ENCODE assay signal across 8 mouse cellular contexts in the genomic region with DNA sequence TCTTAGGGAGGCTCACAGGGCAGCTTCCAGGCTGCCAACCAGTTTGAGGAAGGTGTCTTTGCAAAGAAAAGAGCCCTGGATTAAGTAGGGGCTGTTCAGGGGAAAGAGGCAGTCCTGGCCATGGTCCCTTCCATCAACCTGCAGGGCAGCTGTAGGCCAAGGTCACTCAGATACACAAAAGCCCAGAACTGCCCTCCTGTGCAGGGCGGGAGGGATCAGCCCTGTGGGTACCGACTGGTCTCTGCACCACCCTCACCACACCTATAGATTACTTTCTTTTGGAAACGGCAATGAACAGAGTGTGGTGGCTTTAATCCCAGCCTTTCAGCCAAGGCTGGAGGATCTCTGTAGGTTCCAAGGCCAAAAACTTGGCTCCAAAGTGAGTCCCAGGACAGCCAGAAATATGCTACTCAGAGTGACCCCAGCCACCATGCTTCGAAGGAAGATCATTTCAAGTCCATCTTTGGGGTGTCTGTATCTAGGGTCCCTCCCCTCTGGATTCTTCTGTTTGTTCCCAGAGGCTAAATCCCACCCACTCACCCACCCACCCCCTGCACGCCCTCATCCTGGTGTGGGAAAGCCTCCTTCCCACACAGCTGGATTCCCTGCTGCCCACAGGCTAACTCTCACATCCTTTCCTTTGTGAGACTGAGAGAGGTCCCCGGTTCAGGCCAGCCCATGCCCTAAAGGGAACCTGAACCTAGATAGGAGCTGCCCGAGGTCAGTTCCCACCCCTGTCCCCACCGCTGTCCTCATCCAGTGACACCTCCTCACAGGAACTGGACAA. TPM values are rescaled to one million over a fixed set of nuclear protein-coding genes. Genes with fewer than 3 reads are reported as not detected.
DNase-seq lines count a peak whose midpoint lies in the region; ATAC-seq and TF ChIP-seq lines count a peak whose summit lies in the region.

No protein-coding gene starts in this region.

- H3K27ac ChIP-seq in kidney, embryonic 14.5 days (ENCODE audit: low read depth, low read length), result peak overlapping the region; percentile 98
- peak overlapping the region; percentile 100 for H3K27ac ChIP-seq in hindbrain, embryonic 10.5 days
- peak overlapping the region; percentile 82 for H3K27ac ChIP-seq in liver, embryonic 16.5 days (ENCODE audit: low read length)

- intact Hi-C loops in left cerebral cortex, postnatal 25 days (cut with DNase I), result no loop called here

- H3K36me3 ChIP-seq in kidney, embryonic 14.5 days (ENCODE audit: control insufficient read depth, insufficient read depth, low read length), result no peaks in the 10 kb centered on the region
- H3K36me3 ChIP-seq in hindbrain, embryonic 10.5 days, result no peaks in the 10 kb centered on the region
- H3K36me3 ChIP-seq in liver, embryonic 16.5 days (ENCODE audit: control insufficient read depth, insufficient read depth), result no peaks in the 10 kb centered on the region

- DNase-seq in kidney, adult 8-10 months, result no peak
- peak; percentile 26 for DNase-seq in brain, embryonic 14.5 days (ENCODE audit: low read depth)
- no peak for DNase-seq in hindbrain, embryonic 10.5 days (ENCODE audit: low spot score)
- no peak for DNase-seq in urinary bladder, postnatal 25 days (ENCODE audit: low spot score)
- no peak for DNase-seq in left cerebral cortex, postnatal 25 days (ENCODE audit: low spot score in 2 of 2)
- no peak for DNase-seq in right cerebral cortex, postnatal 14 days

- TF ChIP-seq POLR2A in brain, embryonic 14.5 days (IDR thresholded peaks at IDR 0.05; ENCODE audit: borderline replicate concordance, extremely low read depth, insufficient read depth, insufficient read length, poor library complexity, severe bottlenecking), result no peak

- H3K4me3 ChIP-seq in kidney, embryonic 14.5 days (ENCODE audit: low read length), result peak overlapping the region; percentile 35; the same call in 1 of the 2 replicates
- peak overlapping the region; percentile 60 for H3K4me3 ChIP-seq in hindbrain, embryonic 10.5 days
- peak overlapping the region; percentile 64; the same call in 1 of the 2 replicates for H3K4me3 ChIP-seq in liver, embryonic 16.5 days (ENCODE audit: low read depth, low read length)

- H3K9me3 ChIP-seq in kidney, embryonic 14.5 days (ENCODE audit: control insufficient read depth, low read length), result no peaks in the 10 kb centered on the region
- H3K9me3 ChIP-seq in hindbrain, embryonic 10.5 days, result no peaks in the 10 kb centered on the region
- H3K9me3 ChIP-seq in liver, embryonic 16.5 days (replicated peaks; ENCODE audit: control insufficient read depth, low read length), result no peaks in the 10 kb centered on the region

- H3K4me2 ChIP-seq in kidney, embryonic 14.5 days (replicated peaks; ENCODE audit: low read depth, low read length), result peak overlapping the region; percentile 58
- H3K4me2 ChIP-seq in liver, embryonic 16.5 days (ENCODE audit: low read depth, low read length), result peak overlapping the region; percentile 93; the same call in 1 of the 2 replicates

- no peak for TF ChIP-seq CTCF in brain, embryonic 14.5 days (IDR thresholded peaks at IDR 0.05; ENCODE audit: borderline replicate concordance, extremely low read depth, insufficient read depth, insufficient read length)

- peaks cover 29% of the 10 kb centered on the region for H3K4me1 ChIP-seq in kidney, embryonic 14.5 days (ENCODE audit: control insufficient read depth, insufficient read depth, low read length)
- peaks cover 63% of the 10 kb centered on the region for H3K4me1 ChIP-seq in hindbrain, embryonic 10.5 days (replicated peaks)
- peaks cover 34% of the 10 kb centered on the region for H3K4me1 ChIP-seq in liver, embryonic 16.5 days (ENCODE audit: control insufficient read depth, low read depth, low read length)

- 48% methylated on average over 8 of the region's 8 CpGs for WGBS in kidney, embryonic 14.5 days
- 59% methylated on average over 8 of the region's 8 CpGs for WGBS in hindbrain, embryonic 10.5 days
- 37% methylated on average over 8 of the region's 8 CpGs for WGBS in liver, embryonic 16.5 days (ENCODE audit: insufficient replicate concordance)

- ATAC-seq in kidney, embryonic 14.5 days (ENCODE audit: low FRiP score, low TSS enrichment), result no peak
- no peak for ATAC-seq in liver, embryonic 16.5 days (ENCODE audit: low read depth)

- peak overlapping the region; percentile 72; the same call in 1 of the 2 replicates for H3K9ac ChIP-seq in kidney, embryonic 14.5 days (ENCODE audit: low read depth, low read length)
- peak overlapping the region; percentile 68; the same call in 1 of the 2 replicates for H3K9ac ChIP-seq in liver, embryonic 16.5 days (ENCODE audit: low read depth, low read length)

- H3K27me3 ChIP-seq in kidney, embryonic 14.5 days (ENCODE audit: control insufficient read depth, insufficient read depth, low read length), result no peaks in the 10 kb centered on the region
- H3K27me3 ChIP-seq in hindbrain, embryonic 10.5 days (ENCODE audit: insufficient read depth, poor library complexity, severe bottlenecking), result peaks cover 4% of the 10 kb centered on the region; the same call in 1 of the 2 replicates
- no peaks in the 10 kb centered on the region for H3K27me3 ChIP-seq in liver, embryonic 16.5 days (ENCODE audit: control insufficient read depth, insufficient read depth, low read depth, low read length)

RNA-seq across cellular contexts. Expression of a gene that starts 17.4 kb away (rescaled TPM):
- not detected in 2 replicates for polyA plus RNA-seq in kidney, embryonic 14.5 days (2014; fragmentation: Nextera tagmentation; extraction: Ambion mirVana)
- polyA plus RNA-seq in brain, embryonic 14.5 days (2012; rRNA removed), result not detected in 2 replicates
- not detected in 2 replicates for polyA plus RNA-seq in hindbrain, embryonic 10.5 days (2016; fragmentation: Nextera tagmentation; extraction: Ambion mirVana)
- polyA plus RNA-seq in liver, embryonic 16.5 days (2015; fragmentation: Nextera tagmentation; extraction: Ambion mirVana), result not detected in 2 replicates
- not detected for total RNA-seq in left cerebral cortex, postnatal 25 days (2021)

RNA-seq across cellular contexts. Expression of a gene that starts 17.6 kb away (rescaled TPM):
- not detected in 2 replicates for polyA plus RNA-seq in kidney, embryonic 14.5 days (2014; fragmentation: Nextera tagmentation; extraction: Ambion mirVana)
- 0.09 and 0.11 TPM in 2 replicates for polyA plus RNA-seq in brain, embryonic 14.5 days (2012; rRNA removed)
- polyA plus RNA-seq in hindbrain, embryonic 10.5 days (2016; fragmentation: Nextera tagmentation; extraction: Ambion mirVana), result 0.12 TPM in 1 of 2 replicates, not detected in the other
- polyA plus RNA-seq in liver, embryonic 16.5 days (2015; fragmentation: Nextera tagmentation; extraction: Ambion mirVana), result not detected in 2 replicates
- total RNA-seq in left cerebral cortex, postnatal 25 days (2021), result not detected
